Mouse (Mus musculus): ENCODE measurements at regions not wholly inside any gene's neighbourhood (a gene's known extent, or its start where the extent isn't known, plus 50 kb on each side); places are given as distances from the start of the nearest gene placed in this dataset.
A peak's percentile ranks its signal among the peaks of the same experiment; 100 is the strongest.

- no peak for DNase-seq (ENCODE audit: low spot score in 2 of 2)
These were observed 241.3 kb downstream of the 1500009L16Rik start for GRCm38 (mm10) chr10:83963779-83964643.

- no peak for DNase-seq (ENCODE audit: low spot score in 2 of 2)
These were observed 242.2 kb downstream of the 1500009L16Rik start for GRCm38 (mm10) chr10:83964838-83965237.

GRCm38 (mm10) chr10:83970501-83970900 lies 247.8 kb downstream of the 1500009L16Rik start:
- no peak for DNase-seq (ENCODE audit: low spot score in 2 of 2)

GRCm38 (mm10) chr10:83974548-83974947 lies 251.9 kb downstream of the 1500009L16Rik start:
- DNase-seq (ENCODE audit: low spot score in 2 of 2) = no peak

- DNase-seq (ENCODE audit: low spot score in 2 of 2) = no peak
These were observed 253.9 kb downstream of the 1500009L16Rik start for GRCm38 (mm10) chr10:83976548-83976947.

GRCm38 (mm10) chr10:83979930-83980329 lies 257.3 kb downstream of the 1500009L16Rik start:
- DNase-seq (ENCODE audit: low spot score in 2 of 2) = no peak

GRCm38 (mm10) chr10:83984697-83985415 lies 262.2 kb downstream of the 1500009L16Rik start:
- no peak for DNase-seq (ENCODE audit: low spot score in 2 of 2)

- no peak for DNase-seq (ENCODE audit: low spot score in 2 of 2)
These were observed 270.1 kb downstream of the 1500009L16Rik start for GRCm38 (mm10) chr10:83992577-83993305.

- DNase-seq (ENCODE audit: low spot score in 2 of 2) = no peak
These were observed 272.4 kb downstream of the 1500009L16Rik start for GRCm38 (mm10) chr10:83995026-83995600.

- DNase-seq (ENCODE audit: low spot score in 2 of 2) = no peak
These were observed 273.2 kb downstream of the 1500009L16Rik start for GRCm38 (mm10) chr10:83995913-83996312.

GRCm38 (mm10) chr10:83996489-83996888 lies 273.8 kb downstream of the 1500009L16Rik start:
- DNase-seq (ENCODE audit: low spot score in 2 of 2) = no peak

- no peak for DNase-seq (ENCODE audit: low spot score in 2 of 2)
These were observed 278.0 kb downstream of the 1500009L16Rik start for GRCm38 (mm10) chr10:84000436-84001208.

GRCm38 (mm10) chr10:84002744-84003143 lies 280.1 kb downstream of the 1500009L16Rik start:
- no peak for DNase-seq (ENCODE audit: low spot score in 2 of 2)

- no peak for DNase-seq (ENCODE audit: low spot score in 2 of 2)
These were observed 281.0 kb downstream of the 1500009L16Rik start for GRCm38 (mm10) chr10:84003601-84004149.

- DNase-seq (ENCODE audit: low spot score in 2 of 2) = no peak
These were observed 286.3 kb downstream of the 1500009L16Rik start for GRCm38 (mm10) chr10:84008923-84009322.

- peak; percentile 54 to 74 for DNase-seq (ENCODE audit: low spot score in 2 of 2)
These were observed 296.7 kb downstream of the 1500009L16Rik start for GRCm38 (mm10) chr10:84019381-84019780.

- peak in 1 of 2 experiments; percentile 28 for DNase-seq (ENCODE audit: low spot score in 2 of 2)
These were observed 297.5 kb downstream of the 1500009L16Rik start for GRCm38 (mm10) chr10:84020023-84020620.

GRCm38 (mm10) chr10:84021167-84022120 lies 298.8 kb downstream of the 1500009L16Rik start:
- DNase-seq (ENCODE audit: low spot score in 2 of 2) = no peak

GRCm38 (mm10) chr10:84024294-84024693 lies 301.6 kb downstream of the 1500009L16Rik start:
- DNase-seq (ENCODE audit: low spot score in 2 of 2) = no peak
